Mouse (Mus musculus): ENCODE data around the gene Atg13. TPM values are rescaled to one million over a fixed set of nuclear protein-coding genes. Genes with fewer than 3 reads are reported as not detected.

The Atg13 gene
- polyA plus RNA-seq, 1 experiment: 35.7 TPM

GRCm38 (mm10) chr2:91629682-91630081 is 80.7 kb downstream of the Atg13 start:
- Histone ChIP-seq H3K4me3 (ENCODE audit: insufficient read depth, low read length) (no peak overlapping the region), H3K4me1 (ENCODE audit: control insufficient read depth, insufficient read depth, low read length) (no peaks in the 10 kb centered on the region), H3K27ac (ENCODE audit: insufficient read depth, low read depth, low read length) (no peak overlapping the region)
- TF ChIP-seq CTCF (IDR thresholded peaks at IDR 0.05; ENCODE audit: low read depth, low read length) (no peak), POLR2A (IDR thresholded peaks at IDR 0.05; ENCODE audit: borderline replicate concordance, low read depth, low read length) (no peak)

GRCm38 (mm10) chr2:91628171-91628570 is 82.2 kb downstream of the Atg13 start:
- Histone ChIP-seq H3K4me3 (ENCODE audit: insufficient read depth, low read length) (no peak overlapping the region), H3K4me1 (ENCODE audit: control insufficient read depth, insufficient read depth, low read length) (no peaks in the 10 kb centered on the region), H3K27ac (ENCODE audit: insufficient read depth, low read depth, low read length) (no peak overlapping the region)
- TF ChIP-seq CTCF (IDR thresholded peaks at IDR 0.05; ENCODE audit: low read depth, low read length) (no peak), POLR2A (IDR thresholded peaks at IDR 0.05; ENCODE audit: borderline replicate concordance, low read depth, low read length) (no peak)

GRCm38 (mm10) chr2:91627486-91627885 is 82.9 kb downstream of the Atg13 start:
- no peaks in the 10 kb centered on the region for H3K4me1 ChIP-seq (ENCODE audit: control insufficient read depth, insufficient read depth, low read length)
- TF ChIP-seq CTCF (IDR thresholded peaks at IDR 0.05; ENCODE audit: low read depth, low read length) (no peak), POLR2A (IDR thresholded peaks at IDR 0.05; ENCODE audit: borderline replicate concordance, low read depth, low read length) (no peak)
- no peak overlapping the region for H3K27ac ChIP-seq (ENCODE audit: insufficient read depth, low read depth, low read length)
- H3K4me3 ChIP-seq (ENCODE audit: insufficient read depth, low read length): no peak overlapping the region

Other genes starting within 250 kb of the Atg13 start
- 31.8 and 40.1 TPM in 2 replicates for gene Ckap5, start 183.8 kb downstream of the Atg13 start, polyA plus RNA-seq (2012; ENCODE audit: insufficient read depth, insufficient read length, missing spikeins)
- not detected in 2 replicates for gene F2, start 74.2 kb downstream of the Atg13 start, polyA plus RNA-seq (2012; ENCODE audit: insufficient read depth, insufficient read length, missing spikeins)
- 12.5 and 17.5 TPM in 2 replicates for gene Zfp408, start 60.8 kb downstream of the Atg13 start, polyA plus RNA-seq (2012; ENCODE audit: insufficient read depth, insufficient read length, missing spikeins)
- 66.6 and 88.4 TPM in 2 replicates for gene Arhgap1, start 60.7 kb downstream of the Atg13 start, polyA plus RNA-seq (2012; ENCODE audit: insufficient read depth, insufficient read length, missing spikeins)
- 4.8 and 4.9 TPM in 2 replicates for gene Harbi1, start 276 bp upstream of the Atg13 start, polyA plus RNA-seq (2012; ENCODE audit: insufficient read depth, insufficient read length, missing spikeins)
- gene Ambra1, start 19.6 kb upstream of the Atg13 start, polyA plus RNA-seq (2012; ENCODE audit: insufficient read depth, insufficient read length, missing spikeins): 24.0 and 26.3 TPM in 2 replicates
- gene Chrm4, start 216.7 kb upstream of the Atg13 start, polyA plus RNA-seq (2012; ENCODE audit: insufficient read depth, insufficient read length, missing spikeins): not detected in 2 replicates
- gene Mdk, start 221.7 kb upstream of the Atg13 start, polyA plus RNA-seq (2012; ENCODE audit: insufficient read depth, insufficient read length, missing spikeins): 1.0 and 3.4 TPM in 2 replicates
- gene Gm9821, start 235.1 kb upstream of the Atg13 start, polyA plus RNA-seq (2012; ENCODE audit: insufficient read depth, insufficient read length, missing spikeins): not detected in 2 replicates